Mouse (Mus musculus): ENCODE data around the gene Tmem170b. TPM values are rescaled to one million over a fixed set of nuclear protein-coding genes. Genes with fewer than 3 reads are reported as not detected.

Tmem170b gene
- polyA plus RNA-seq, 1 experiment from 2014 or later = 10.1 TPM

DNA sequence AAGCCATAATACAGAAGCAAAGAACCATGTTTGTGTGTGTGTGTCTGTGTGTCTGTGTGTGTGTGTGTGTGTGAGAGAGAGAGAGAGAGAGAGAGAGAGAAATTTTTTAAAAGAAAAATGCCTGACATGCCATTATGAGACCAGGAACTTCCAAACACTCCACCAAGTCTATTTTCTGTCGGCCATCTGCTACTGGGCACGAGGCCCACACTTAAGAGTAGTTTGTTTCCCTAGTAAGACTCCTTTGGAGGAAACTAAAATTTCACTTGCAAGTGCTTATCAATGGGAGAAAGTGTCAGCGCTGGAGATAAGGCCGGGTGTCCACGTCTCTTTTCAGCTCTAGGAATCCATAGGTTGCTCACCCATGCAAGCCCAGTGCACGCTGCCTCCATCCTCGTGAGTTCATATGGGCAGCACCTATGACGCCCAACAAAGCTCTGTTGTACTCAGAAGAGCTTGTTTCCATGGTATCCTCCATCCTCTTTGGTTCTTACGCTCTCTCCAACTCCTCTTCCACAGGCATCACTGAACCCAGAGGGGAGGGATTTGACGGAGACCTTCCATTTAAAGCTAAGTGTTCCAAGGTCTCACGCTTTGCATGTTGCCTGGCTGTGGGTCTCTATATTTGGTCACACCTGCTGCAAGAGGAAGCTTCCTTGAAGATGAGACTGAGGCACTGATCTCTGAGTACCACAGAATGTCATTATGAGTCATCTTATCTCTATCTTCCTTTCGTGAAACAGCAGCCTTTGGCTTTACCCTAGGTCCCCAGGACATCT lies 76.8 kb downstream of the Tmem170b start:
- Histone ChIP-seq H3K4me2 (ENCODE audit: low read depth, low read length) (no peak overlapping the region), H3K27ac (ENCODE audit: low read length) (no peak overlapping the region), H3K27me3 (ENCODE audit: control insufficient read depth, insufficient read depth, low read length) (no peaks in the 10 kb centered on the region), H3K4me1 (ENCODE audit: control insufficient read depth, insufficient read depth, low read length) (0 out of 2 replicates have a peak, but pooled peaks cover 3% of the 10 kb centered on the region), H3K9me3 (replicated peaks; ENCODE audit: control insufficient read depth, low read length) (no peaks in the 10 kb centered on the region), H3K9ac (ENCODE audit: low read length) (no peak overlapping the region), H3K4me3 (replicated peaks; ENCODE audit: low read length) (no peak overlapping the region), H3K36me3 (ENCODE audit: control insufficient read depth, insufficient read depth, low read length) (no peaks in the 10 kb centered on the region)
- WGBS = 76% methylated on average over 12 of the region's 12 CpGs
- ATAC-seq (ENCODE audit: insufficient read depth, low FRiP score) = no peak

DNA sequence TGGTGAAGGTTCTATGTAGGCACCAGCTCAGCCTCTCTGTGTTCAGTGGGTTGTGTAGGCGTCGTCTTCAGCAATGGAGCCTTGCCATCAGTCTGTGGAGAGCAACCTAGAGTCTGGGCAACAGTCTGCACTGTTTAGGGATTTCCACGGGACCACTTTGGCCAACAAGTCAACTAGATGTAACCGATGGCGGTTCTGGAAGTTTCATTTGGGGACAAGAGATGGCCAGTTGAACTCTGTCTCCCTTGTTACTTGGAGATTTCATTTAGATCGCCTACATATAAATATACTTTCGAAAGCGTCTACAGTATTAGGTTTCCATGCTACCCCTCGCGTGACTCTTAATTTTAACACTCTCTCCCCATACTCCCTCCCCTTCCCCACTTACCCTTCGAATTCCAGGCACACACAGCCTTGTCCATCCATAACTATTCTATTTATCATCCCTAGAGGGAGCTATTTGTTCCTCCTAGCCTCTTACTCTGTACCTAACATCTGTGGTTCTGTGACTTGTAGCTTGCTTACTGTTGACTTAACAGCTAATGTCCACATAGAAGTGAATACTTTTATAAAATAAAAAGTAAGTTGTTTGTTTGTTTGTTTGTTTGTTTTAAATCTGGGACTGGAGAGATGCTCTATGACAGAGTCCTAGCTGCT lies 77.8 kb downstream of the Tmem170b start:
- WGBS = 83% methylated on average over 11 of the region's 11 CpGs
- Histone ChIP-seq H3K4me3 (replicated peaks; ENCODE audit: low read length) (no peak overlapping the region), H3K9me3 (replicated peaks; ENCODE audit: control insufficient read depth, low read length) (no peaks in the 10 kb centered on the region), H3K36me3 (ENCODE audit: control insufficient read depth, insufficient read depth, low read length) (no peaks in the 10 kb centered on the region), H3K27me3 (ENCODE audit: control insufficient read depth, insufficient read depth, low read length) (no peaks in the 10 kb centered on the region), H3K9ac (ENCODE audit: low read length) (no peak overlapping the region), H3K27ac (ENCODE audit: low read length) (no peak overlapping the region), H3K4me2 (ENCODE audit: low read depth, low read length) (no peak overlapping the region), H3K4me1 (ENCODE audit: control insufficient read depth, insufficient read depth, low read length) (0 out of 2 replicates have a peak, but pooled peaks cover 3% of the 10 kb centered on the region)
- no peak for ATAC-seq (ENCODE audit: insufficient read depth, low FRiP score)

DNA sequence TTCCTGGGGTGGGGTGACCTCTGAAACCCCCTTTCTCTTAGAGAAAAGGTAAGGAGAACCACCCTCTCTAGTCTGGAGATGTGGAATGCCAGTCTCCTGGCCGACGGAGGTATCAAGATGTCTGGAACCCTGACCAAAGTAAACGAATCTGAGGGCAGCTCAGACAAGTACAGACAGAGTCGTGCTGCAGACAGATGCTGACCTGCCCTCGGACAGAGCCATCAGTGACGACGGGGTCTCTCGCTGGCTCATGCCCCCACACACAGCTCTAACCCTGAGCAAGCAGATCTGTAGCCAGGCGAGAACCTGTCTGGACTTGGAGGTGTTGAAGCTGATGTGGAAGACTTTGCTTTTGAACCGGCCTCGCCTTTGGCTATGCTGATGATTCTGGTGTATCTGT lies 79.8 kb downstream of the Tmem170b start:
- WGBS = 66% methylated on average over 11 of the region's 11 CpGs
- peaks cover 16% of the 10 kb centered on the region for H3K4me1 ChIP-seq (ENCODE audit: control insufficient read depth, insufficient read depth, low read length)
- no peak for ATAC-seq (ENCODE audit: insufficient read depth, low FRiP score)

DNA sequence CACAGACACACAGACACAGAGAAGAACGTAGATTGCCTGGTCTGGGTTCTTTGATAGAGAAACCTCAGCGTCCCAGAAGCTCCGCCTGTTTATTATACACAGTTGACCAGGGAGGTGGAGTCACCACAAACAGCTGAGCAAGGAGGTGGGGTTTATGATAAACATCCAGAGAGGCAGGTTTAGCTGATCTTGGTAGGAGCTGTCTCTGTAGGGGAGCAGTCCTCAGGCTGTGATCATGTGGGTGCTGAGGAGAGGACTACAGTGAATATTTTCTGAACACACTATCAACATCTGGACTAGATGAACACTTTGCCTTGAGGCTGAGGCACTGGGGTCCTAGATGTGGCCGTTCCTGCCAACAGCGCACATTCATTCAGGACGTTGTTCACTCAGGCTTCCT lies 83.3 kb downstream of the Tmem170b start:
- Histone ChIP-seq H3K4me1 (ENCODE audit: control insufficient read depth, insufficient read depth, low read length) (peaks cover 13% of the 10 kb centered on the region), H3K4me2 (ENCODE audit: low read depth, low read length) (no peak overlapping the region), H3K27me3 (ENCODE audit: control insufficient read depth, insufficient read depth, low read length) (no peaks in the 10 kb centered on the region), H3K27ac (ENCODE audit: low read length) (peak overlapping the region; percentile 70), H3K36me3 (ENCODE audit: control insufficient read depth, insufficient read depth, low read length) (no peaks in the 10 kb centered on the region), H3K9me3 (replicated peaks; ENCODE audit: control insufficient read depth, low read length) (no peaks in the 10 kb centered on the region), H3K9ac (ENCODE audit: low read length) (no peak overlapping the region), H3K4me3 (replicated peaks; ENCODE audit: low read length) (no peak overlapping the region)
- peak; percentile 57 for ATAC-seq (ENCODE audit: insufficient read depth, low FRiP score)
- WGBS = 52% methylated on average over 6 of the region's 6 CpGs

More for the DNA sequence above, 79.8 kb downstream of the Tmem170b start:
- H3K27me3 ChIP-seq (ENCODE audit: control insufficient read depth, insufficient read depth, low read length) = no peaks in the 10 kb centered on the region
- no peak overlapping the region for H3K4me3 ChIP-seq (replicated peaks; ENCODE audit: low read length)
- no peak overlapping the region for H3K27ac ChIP-seq (ENCODE audit: low read length)
- H3K9ac ChIP-seq (ENCODE audit: low read length) = no peak overlapping the region
- no peaks in the 10 kb centered on the region for H3K36me3 ChIP-seq (ENCODE audit: control insufficient read depth, insufficient read depth, low read length)
- no peak overlapping the region for H3K4me2 ChIP-seq (ENCODE audit: low read depth, low read length)
- no peaks in the 10 kb centered on the region for H3K9me3 ChIP-seq (replicated peaks; ENCODE audit: control insufficient read depth, low read length)

DNA sequence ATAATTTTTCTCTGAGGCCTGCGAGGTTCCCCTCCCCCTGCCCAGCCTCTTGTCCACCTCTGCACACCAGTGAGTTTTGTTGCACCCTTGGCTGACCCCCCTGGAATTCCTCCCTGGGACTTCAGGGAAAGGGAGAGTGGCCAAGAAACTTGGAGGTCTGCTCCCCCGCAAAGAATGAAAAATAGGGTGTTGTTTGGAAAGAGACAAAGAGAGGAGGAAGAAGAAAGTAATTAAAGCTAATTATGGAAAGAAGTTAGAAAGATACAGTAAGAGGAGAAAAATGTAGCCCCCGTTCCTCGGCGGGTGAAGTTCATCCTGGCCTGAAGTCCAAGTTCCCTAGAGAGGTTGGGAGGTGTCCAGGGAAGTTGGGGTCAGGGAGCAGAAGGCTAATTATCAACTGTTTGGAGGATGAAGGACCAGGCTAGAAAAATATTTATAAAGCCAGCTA lies 83.9 kb downstream of the Tmem170b start:
- peak; percentile 38 for ATAC-seq (ENCODE audit: insufficient read depth, low FRiP score)
- H3K9ac ChIP-seq (ENCODE audit: low read length) = no peak overlapping the region
- 34% methylated on average over 5 of the region's 5 CpGs for WGBS
- no peaks in the 10 kb centered on the region for H3K36me3 ChIP-seq (ENCODE audit: control insufficient read depth, insufficient read depth, low read length)
- H3K4me2 ChIP-seq (ENCODE audit: low read depth, low read length) = no peak overlapping the region
- peaks cover 13% of the 10 kb centered on the region for H3K4me1 ChIP-seq (ENCODE audit: control insufficient read depth, insufficient read depth, low read length)
- no peaks in the 10 kb centered on the region for H3K27me3 ChIP-seq (ENCODE audit: control insufficient read depth, insufficient read depth, low read length)
- no peak overlapping the region for H3K4me3 ChIP-seq (replicated peaks; ENCODE audit: low read length)
- H3K27ac ChIP-seq (ENCODE audit: low read length) = peak overlapping the region; percentile 70
- H3K9me3 ChIP-seq (replicated peaks; ENCODE audit: control insufficient read depth, low read length) = no peaks in the 10 kb centered on the region

Other genes starting within 250 kb of the Tmem170b start
- 25.0 and 28.3 TPM in 2 replicates for gene Nedd9, start 118.5 kb upstream of the Tmem170b start, polyA plus RNA-seq (2015; fragmentation: Nextera tagmentation; extraction: Ambion mirVana)
- 5.6 and 8.3 TPM in 2 replicates for gene Adtrp, start 241.8 kb downstream of the Tmem170b start, polyA plus RNA-seq (2015; fragmentation: Nextera tagmentation; extraction: Ambion mirVana)